Mouse (Mus musculus): ENCODE measurements around the gene Irf2bp2. TPM values are rescaled to one million over a fixed set of nuclear protein-coding genes. Genes with fewer than 3 reads are reported as not detected.

Irf2bp2 gene
- 10 to 100 TPM; 17.8 to 22.2 TPM for polyA plus RNA-seq (2017; shearing (Covaris generic))

DNA sequence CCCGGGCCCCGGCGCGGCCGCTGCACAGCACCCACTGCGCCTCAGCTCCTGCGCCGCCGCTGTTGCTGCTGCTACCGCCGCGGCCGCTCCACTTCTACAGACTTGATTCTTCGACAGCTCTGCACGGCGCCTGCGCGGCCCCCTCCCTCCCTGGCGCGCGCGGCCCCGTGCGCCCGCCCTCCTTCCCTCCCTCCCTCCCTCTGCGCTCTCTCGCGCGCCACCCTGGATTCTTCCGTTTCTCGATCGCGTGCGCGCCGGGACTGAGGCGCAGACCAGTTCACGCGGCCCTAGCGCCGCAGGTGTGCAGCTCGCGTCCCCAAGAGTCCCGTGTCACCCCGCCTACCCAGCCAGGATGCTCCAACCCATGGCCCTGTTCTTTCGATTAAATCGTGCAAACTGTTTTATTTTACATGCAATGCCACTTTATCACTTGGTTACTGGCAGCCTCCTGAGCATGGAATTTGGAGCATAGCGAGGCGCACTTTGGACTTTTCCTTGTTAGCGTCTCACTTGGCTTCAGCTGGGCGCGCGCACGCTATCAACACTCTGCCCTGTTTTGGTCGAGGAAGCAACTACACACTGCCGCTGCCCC is at the start of gene Irf2bp2:
Gene Irf2bp2 (minus strand): TSS at position 98 of the 592 bp plus-strand sequence.
- ATAC-seq: peak; percentile 27

- no peak for ATAC-seq
Measured at GRCm38 (mm10) chr8:126642665-126643064, 48.9 kb upstream of the Irf2bp2 start.

DNA sequence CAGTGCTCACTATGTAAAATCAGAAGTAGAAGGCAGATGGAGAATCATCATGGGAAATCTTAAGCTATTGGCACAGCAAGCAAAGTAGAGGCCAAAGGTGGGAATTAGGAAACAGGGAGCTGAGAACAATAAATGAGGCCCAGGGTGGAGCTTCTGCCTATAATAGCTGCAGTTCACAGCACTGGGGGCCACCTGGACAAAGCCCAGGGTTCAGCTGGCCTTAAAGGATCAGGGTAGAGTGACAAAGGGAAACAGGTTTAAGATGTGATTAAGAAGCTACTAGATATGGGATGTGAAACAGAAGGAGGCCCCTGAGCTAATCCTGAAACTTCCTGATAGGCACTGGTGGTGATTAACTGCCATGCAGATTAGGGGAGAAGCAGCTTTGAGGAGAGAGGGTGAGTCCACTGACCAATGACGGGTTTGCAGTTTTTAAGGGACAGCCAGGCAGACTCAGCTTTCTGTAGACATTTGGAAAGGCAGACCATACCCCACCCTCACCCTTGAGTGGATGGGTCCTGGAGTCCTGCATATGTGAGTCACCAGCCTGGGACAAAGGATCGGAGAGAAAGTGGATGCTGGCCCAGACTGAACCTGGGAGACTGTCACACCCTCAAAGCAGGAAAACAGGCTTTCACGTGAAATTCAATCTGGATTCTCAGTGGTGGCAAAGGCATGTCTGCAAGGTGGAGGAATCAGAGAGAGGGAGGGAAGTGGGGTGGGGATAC is 47.9 kb upstream of the Irf2bp2 start:
- ATAC-seq: no peak

DNA sequence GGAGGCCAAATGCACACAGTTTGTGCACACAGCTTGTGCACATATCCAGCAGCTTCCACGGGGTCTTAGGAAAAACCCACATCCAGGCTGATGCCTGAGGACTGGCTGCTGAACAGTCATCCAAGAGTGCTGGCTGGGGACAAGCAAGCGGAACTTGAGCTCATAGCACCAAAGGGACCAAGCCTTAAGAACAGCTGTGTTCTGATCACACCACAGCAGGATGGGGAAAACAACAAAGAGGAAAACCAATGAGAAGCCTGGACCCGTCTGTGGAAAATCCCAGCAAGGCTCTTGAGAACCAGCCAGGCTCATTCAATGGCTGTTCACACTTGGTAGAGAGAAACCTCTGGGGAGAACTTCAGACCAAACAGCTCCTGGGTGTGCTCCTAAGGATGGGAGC is 45.4 kb upstream of the Irf2bp2 start:
- no peak for ATAC-seq

DNA sequence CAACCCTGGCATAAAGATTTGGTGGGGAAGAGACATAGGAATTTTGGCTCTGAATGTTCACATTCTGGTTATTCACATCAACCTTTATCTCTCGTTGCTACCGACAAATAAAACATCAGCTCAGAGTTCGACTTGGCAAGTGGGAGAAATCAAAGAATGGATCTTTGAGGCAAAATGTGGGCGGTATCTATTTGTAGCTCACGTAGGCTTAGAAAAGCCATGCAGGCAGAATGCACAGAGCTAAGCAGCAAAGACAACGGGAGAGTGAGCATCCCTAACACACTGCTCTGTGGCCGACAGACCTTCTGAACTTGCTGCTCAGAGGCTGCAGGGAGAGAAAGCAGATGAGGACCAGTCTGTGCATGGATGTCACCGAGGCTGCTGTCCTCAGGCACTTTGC is 44.2 kb upstream of the Irf2bp2 start:
- ATAC-seq: no peak

GRCm38 (mm10) chr8:126634541-126635048 is 40.8 kb upstream of the Irf2bp2 start:
- no peak for ATAC-seq

- ATAC-seq: no peak
Measured at GRCm38 (mm10) chr8:126628616-126629015, 34.8 kb upstream of the Irf2bp2 start.

DNA sequence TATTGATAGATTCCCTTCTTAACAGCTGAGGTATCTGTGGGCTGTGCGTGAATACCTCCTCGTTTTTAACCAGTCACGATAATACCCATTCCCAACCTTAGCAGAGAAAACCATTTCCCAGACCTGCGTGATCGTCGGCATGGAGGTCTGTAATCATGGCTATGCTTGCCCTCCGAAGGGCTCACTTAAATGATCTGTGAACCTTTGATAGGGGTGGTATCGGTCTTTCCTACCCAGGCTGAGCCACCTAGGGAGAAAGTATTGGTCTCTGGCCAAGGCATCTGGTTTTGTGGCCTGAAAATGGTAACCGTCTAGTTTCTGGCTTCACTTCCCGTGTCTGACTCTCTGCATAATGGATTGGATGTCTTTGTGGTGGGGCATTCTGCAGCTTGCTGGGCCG is 32.6 kb upstream of the Irf2bp2 start:
- ATAC-seq: no peak

GRCm38 (mm10) chr8:126622111-126622795 is 28.5 kb upstream of the Irf2bp2 start:
- no peak for ATAC-seq

- ATAC-seq: no peak
Measured at GRCm38 (mm10) chr8:126620721-126621120, 26.9 kb upstream of the Irf2bp2 start.

DNA sequence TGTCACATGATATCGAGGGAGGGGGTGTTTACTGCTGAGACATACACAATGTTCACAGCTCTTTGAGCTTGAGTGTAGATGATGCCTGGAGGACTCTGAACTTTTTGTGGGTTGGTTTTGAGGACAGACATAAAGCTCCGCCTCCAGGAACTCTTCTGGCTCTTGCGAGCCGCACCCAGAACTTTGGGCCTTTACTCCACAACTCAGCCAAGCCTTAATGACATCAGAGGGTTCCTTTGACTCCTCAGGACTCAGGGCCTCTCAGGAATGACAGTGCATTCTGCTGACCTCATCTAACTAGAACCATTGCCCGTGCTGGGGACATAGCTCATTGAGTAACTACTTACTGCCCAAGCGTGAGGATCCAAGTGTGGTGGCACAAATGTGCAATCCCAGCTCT is 25.7 kb upstream of the Irf2bp2 start:
- ATAC-seq: no peak

DNA sequence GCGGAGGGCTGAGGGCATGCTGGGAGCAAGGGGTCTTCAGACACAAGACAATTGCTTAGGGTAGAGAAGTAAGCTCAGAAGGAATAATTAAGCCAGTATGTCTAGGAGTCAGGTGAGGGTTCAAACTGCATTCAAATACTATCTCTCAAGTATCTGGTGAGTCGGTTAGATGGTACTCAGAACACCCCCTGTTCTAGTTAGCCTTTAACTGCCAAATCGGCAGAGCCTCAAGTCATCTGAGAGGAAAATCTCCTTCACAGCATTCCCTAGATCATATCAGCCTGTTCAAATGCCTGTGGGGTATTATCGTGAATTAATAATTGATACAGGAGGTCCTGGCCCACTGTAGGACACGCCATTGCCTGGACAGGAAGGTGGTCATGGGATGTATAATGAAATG is 23.9 kb upstream of the Irf2bp2 start:
- ATAC-seq: no peak

DNA sequence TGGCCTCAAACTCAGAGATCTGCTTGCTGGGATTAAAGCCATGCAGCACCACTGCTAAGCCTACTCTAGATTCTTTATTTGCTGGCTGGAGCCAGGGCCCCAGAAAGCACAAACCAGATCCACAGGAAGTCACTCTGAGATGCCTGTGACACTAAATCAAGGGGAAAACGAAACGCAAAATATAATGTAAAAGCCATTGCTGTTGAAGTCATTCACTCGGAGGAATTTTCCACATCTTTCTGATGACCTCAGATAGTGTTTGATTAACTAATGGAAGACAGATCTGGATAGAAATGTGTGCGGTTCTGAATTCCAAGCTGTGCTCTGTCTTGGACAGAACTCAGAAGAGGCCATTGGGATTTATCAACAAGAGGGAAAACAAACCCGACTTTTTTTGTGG is 22.9 kb upstream of the Irf2bp2 start:
- ATAC-seq: peak; percentile 21

- peak; percentile 85 for ATAC-seq
Measured at GRCm38 (mm10) chr8:126615765-126616164, 22.0 kb upstream of the Irf2bp2 start.

DNA sequence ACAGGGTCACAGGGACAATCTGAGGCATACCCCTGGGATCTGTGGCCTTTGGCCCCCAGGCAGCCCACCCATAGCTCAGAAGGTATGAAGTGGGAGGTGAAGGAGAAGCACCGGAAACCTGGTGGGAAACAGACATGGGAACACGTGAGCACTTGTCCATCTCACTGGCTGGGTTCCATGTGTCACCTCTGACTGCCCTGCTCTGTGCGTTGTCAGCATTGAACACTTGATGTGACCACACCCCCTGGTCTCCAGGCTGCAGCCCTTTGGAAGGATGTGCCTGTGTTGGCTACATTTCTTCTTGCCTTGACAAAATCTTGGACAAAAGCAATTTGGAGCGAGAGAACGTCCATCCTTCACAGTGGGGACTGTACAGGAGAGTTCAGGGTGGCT is 20.9 kb upstream of the Irf2bp2 start:
- ATAC-seq: no peak

- peak; percentile 50 for ATAC-seq
Measured at GRCm38 (mm10) chr8:126614062-126614739, 20.4 kb upstream of the Irf2bp2 start.

- no peak for ATAC-seq
Measured at GRCm38 (mm10) chr8:126613143-126613542, 19.4 kb upstream of the Irf2bp2 start.

GRCm38 (mm10) chr8:126612739-126613138 is 19.0 kb upstream of the Irf2bp2 start:
- ATAC-seq: no peak

DNA sequence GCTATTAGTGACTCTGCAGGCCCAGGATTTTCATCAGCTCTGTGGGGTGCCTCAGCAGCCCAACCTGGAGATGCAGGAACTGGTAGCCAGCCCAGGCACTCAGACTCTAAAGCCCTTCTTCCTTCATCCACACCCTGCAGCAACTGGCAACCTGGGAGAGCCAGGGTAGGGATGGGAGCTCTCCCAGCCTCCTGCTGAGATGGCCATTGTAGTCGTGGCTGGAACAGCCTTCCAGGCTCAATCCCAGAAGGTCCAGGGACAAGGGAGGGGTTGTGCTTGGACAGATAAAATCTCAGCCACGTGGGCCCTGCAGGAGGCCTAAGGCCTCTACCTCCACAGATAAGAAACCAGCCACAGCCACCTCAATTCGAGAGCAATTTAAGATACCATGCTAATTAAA is 16.9 kb upstream of the Irf2bp2 start:
- no peak for ATAC-seq

GRCm38 (mm10) chr8:126609556-126610263 is 15.9 kb upstream of the Irf2bp2 start:
- ATAC-seq: no peak

DNA sequence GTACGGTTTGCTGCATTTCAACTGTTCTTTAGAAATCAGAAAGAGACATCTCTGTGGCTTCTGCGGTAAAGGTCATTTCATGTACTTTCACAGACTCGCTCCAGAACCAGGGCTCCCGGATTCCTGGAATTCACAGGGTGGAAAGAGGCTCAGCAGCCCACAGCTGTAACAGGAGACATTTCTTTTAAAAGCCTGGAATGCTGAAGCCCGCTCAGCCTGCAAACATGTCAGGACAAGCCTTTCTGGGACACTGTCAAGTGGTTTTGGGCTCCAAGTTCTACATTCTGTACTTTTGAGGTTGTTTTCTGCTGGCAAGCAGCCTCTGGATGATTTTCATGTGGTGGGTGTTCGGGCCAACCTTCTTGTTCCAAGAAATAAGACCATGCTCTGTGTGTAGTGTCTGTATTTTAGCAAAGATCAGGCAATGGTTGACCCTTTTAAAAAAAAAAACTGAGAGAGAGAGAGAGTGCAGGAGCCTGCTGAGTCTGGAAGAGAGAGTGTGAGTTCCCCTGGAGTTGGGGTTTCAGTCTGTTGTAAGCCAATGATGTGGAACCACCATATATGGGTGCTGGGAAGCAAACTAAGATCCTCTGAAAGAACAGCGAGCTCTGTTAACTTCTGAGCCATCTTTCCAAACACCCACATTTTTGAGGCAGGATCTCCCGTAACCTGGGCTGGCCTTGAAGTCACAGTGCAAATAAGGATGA is 9.6 kb upstream of the Irf2bp2 start:
- no peak for ATAC-seq

- ATAC-seq: no peak
Measured at GRCm38 (mm10) chr8:126602641-126603040, 8.9 kb upstream of the Irf2bp2 start.
